Mouse (Mus musculus): Measurements from ENCODE around the gene Mturn.

The Mturn gene

GRCm38 (mm10) chr6:54680891-54681745, at the start of gene Mturn:
Mturn (plus strand) TSS chr6:54681624.
- peak; percentile 96 for DNase-seq

DNA sequence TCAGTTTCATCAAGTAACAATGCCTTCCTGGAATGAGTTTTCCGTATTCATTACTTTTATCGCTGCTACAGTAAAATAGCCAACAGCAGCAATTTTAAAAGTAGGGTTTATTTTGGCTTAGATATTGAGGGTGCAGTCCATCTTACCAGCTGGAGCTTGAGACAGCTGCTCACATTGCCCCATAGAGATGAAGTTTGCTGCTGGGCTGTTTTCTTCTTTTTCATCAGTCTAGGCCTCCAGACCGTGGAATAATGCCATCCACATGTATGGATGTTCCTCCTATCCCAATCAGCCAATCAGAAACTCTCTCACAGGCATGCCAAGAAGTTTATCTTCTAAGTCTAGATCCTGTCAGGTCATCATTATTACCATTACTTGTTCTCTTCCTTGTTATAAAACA, 41.5 kb upstream of the Mturn start:
- no peak for DNase-seq

DNA sequence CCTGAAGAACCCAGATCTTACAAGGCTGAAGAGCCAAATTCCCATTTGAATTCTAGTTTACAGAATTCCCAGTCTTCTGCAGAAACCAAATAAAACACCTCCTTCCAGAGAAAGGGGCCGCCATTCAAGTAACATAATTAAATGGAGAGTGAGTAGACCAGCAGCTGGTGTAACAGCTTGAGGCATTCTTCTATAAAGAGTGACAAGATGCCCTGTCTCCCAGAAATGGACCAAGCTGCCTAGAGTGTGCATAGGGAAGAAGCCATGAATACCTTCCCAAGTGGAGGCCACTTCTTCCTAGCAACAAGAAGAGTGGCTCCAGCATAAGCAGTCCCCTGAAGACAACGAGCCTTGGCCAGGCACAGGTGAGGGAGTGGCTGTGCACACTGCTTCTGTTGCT, 39.5 kb upstream of the Mturn start:
- no peak for DNase-seq

DNA sequence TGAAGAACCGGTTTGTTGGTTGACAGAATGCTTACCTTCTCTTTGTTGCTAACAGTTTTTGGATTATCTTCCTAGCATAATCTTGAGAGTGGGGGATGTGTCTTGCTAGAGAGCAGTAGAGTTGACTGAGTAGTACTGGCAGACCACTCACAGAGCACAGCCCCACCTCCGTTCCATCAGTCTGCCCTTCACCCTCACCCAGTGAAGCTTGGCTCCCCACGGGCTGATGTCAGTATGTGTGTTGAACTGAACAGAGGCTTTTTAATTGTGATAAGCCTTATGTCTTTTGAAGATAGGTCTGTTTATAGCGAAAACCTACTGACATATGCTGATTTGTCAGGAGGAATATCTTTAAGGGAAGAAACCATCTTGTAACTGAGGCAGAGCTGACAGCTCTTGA, 38.2 kb upstream of the Mturn start:
- no peak for DNase-seq

- DNase-seq = no peak
Observed at GRCm38 (mm10) chr6:54655471-54656095, 25.8 kb upstream of the Mturn start.

- DNase-seq = no peak
Observed at GRCm38 (mm10) chr6:54657861-54658260, 23.6 kb upstream of the Mturn start.

DNA sequence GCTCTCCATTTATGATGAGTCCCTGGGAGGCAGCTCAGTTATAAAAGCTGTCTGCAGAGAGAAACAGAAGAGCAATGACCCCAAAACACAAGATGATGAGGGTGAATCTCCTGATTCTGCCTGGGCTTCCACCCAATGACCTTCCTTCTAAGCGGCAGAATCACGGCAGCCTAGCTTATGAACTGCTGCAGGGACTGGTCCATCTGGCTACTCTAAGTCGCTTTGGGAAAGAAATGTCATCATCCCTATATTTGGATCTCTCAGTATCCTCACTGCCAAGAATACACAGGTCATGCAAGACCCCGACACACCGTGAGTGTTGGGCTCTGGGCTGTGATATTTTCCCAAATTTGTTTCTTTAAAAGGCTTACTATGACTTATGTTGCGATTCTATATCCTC, 11.6 kb upstream of the Mturn start:
- peak; percentile 32 for DNase-seq

GRCm38 (mm10) chr6:54672901-54673300, 8.5 kb upstream of the Mturn start:
- DNase-seq = no peak

- DNase-seq = no peak
Observed at GRCm38 (mm10) chr6:54679686-54680085, 1.7 kb upstream of the Mturn start.

DNA sequence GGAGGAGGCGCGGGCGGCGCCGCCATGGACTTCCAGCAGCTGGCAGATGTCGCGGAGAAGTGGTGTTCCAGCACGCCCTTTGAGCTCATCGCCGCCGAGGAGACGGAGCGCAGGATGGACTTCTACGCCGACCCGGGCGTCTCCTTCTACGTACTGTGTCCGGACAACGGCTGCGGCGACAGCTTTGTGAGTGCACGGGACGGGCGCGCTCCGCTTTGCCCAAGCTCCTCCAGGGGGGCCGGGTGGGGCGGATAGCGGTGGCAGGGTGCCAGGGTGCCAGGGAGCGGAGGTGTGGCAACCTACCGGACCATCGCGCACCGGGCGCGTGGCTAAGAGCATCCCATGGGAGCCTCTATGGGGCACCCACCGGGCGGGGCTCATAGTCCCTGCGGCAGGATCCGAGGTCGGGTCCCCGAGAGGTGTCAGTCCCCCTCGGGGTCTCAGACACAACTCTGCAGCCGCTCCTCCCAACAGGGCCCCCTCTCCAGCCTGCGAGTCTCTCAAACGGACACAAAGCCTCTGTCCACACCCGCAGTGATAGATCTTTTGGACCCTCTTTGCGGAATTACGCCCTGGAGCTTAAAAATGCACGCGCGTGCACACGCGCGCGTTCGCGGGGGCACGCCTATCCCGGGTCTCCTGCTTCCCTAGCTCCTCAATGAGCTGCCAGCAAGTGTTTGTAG, 463 bp downstream of the Mturn start:
- DNase-seq = no peak

- no peak for DNase-seq
Observed at GRCm38 (mm10) chr6:54684085-54684484, 2.7 kb downstream of the Mturn start.

- DNase-seq = no peak
Observed at GRCm38 (mm10) chr6:54685103-54685502, 3.7 kb downstream of the Mturn start.

DNA sequence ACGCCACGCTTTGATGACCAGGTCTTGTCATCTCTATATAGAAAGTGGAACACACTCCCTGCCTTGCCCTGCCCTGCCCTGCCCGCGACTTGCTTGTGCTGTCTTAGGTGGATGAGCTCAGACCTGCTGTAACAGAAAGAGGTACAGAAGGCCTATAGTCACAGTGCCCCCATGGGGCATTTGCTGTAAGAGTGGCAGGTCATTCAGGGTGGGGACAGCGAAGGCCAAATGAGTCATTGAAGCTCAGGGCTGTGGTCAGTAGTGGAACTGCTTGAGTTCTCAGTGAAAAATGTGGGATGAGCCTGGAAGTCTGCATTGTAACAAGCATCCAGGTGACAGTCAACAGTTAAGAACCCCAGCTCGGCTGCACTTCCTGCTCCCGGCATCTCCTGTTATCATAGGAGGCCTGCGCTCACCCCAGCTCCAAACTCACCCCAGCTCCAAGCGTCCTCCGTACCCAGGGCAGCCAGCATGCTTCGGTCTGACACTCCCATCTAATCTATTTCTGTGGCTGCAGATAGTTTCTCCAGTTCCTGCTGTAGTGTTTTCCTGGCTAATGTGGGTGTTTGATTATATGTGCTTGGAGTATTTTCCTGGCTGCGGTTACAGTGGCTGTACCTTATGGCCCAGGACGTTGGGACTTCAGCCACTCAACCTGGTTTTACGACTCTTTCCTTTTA, 4.4 kb downstream of the Mturn start:
- no peak for DNase-seq

DNA sequence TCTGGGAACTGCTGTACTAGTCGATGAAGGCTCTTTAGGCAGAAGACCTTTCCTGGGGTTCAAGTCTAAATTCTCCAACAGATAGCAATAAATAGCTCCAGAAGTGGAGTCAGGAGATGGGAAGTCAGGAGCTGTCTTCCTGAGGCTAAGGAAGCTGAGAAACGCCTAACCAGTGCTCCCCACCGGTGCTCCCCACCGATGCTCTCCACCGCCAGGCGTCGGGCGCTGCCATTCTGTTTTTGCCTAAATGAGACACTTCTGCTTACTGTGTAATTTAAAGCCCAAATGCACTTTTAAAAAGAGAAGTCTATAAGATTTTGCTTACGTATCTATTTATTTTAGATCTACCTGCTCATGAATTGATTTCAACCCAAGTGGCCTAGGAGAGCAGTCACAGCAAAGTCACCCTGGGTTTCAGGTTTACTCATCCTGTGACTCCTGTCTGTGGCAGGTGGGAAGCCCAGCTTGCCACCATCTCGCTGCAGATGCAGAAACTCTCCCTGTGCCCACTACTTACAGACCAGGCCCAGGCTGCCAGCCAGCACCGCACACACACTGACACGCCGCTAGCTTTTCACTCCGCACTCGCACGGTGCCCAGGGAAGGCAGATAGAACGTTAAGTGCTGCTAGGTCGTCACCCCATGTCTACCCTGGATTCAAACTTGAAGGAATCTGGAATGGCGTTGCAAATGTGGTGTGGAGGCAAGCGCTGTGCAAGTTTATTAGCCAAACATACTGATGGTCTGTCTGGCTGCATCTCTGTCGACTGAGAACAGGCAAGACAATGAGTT, 5.7 kb downstream of the Mturn start:
- no peak for DNase-seq

GRCm38 (mm10) chr6:54688467-54689323, 7.3 kb downstream of the Mturn start:
- no peak for DNase-seq

DNA sequence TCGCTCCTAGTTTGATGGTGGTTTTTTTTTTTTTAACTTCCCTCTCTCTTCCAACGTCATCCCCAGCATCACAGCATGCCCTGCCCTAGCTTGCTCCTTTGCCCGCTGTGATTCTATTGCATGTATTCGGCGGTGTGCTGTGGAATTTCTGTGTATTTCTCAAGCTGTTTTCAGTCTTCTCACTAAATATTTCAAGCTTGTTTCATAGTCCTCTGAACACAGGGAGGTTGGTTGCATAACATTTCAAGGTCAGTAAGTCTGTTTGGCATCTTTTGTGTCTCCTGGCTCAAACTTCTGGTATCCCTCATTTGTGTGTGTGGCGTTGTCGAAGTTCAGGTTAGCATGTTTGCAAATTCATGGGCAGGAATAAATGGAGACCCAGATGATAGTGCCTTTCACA, 8.3 kb downstream of the Mturn start:
- DNase-seq = no peak

DNA sequence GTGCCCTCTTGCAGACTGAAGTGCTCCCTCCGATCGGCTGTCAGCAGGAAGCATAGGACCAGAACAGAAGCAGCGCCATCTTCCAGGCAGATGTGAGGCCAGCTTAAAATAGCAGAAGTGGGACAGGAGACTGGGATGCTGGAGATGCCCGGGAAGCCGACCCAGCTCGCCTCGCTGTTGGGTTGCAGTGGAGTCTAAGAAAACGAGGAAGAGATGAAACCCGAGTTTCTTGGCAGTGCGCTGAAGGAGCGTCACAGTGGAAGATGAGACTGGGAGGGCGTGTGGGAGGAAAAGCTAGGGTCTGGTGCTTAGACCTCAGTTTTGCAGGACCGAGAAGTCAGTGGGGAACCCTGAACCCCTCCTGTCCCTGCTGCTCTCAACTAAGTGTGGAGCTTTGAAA, 9.4 kb downstream of the Mturn start:
- DNase-seq = no peak

DNA sequence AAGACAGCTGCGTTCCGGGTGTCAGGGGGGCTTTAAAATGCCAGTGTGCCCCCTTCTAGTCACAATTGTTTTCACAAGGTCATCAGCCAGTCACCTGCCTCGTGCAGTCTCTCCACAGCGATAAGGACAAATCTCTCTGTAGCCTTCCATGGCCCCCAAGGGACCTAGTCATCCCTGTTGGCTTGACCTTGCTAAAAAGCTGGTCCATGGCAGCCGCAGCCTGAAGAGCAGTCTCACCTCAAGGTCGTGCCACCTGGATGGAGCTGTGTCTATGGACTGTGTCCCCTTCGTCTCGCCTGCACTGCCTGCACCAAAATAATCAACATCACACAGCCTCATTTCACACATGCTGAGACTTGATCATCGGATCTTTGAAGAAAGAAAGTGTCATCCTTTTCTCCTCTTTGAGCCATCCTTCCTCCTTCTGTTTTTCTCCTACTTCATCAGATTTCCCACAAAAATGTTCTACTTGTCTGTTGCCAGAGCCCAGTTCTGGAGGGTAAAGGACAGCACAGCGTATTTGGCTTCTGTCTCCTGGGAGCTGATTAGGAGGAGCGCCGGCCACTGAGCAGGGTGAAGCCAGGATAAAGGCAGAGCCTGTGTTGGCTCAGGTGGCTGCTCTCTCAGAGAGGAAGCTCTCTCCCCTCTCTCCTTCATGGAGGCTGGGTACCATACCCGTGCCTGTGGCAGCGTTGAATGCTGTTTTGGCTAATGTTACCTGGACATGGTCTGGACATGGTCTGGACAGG, 10.1 kb downstream of the Mturn start:
- DNase-seq = no peak

- DNase-seq = no peak
Observed at GRCm38 (mm10) chr6:54692201-54692600, 10.8 kb downstream of the Mturn start.

DNA sequence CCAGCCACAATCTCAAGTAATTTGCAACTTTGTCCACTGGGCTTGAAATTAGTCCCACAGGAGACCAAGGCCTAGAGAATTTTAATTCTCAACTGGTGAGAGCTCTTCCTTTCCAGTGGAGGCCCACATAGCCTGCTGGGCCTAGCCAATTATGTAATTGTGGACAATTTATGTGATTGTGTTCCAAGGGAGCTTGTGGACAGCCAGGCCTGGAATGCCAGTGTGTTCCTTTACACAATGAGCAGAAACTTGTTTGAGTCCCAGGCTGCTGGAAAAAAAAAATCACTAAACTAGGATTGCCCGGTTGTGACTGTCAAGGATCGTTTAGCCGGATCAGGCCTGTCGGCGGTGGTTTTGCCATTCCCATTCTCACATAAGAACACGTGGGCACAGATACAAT, 11.9 kb downstream of the Mturn start:
- DNase-seq = no peak
